Mouse (Mus musculus): ENCODE measurements around the gene Atp4b. TPM values are rescaled to one million over a fixed set of nuclear protein-coding genes. Genes with fewer than 3 reads are reported as not detected.
A peak's percentile ranks its signal among the peaks of the same experiment; 100 is the strongest.

Gene Atp4b
- total and polyA plus RNA-seq, 2 experiments from 2014 or later = not detected

DNA sequence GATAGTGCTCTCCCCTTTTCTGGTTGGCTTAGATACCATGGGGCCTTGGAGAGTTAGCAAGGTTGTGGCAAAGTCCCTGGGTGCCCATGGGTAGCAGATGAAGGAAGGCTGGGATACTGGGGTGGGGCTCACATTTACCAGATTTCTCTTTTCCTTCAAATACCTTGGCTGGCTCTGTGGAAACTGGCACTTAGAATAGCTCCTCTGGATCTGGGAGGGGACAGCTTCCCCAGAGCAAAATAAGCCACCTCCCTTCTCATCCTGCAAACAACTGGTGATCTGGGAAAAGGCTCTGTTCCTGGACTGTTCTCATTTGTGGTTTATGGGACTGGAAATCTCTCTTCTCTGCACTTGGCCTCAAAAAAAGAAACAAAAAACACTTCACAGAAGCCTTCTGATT lies 34.2 kb upstream of the Atp4b start:
- H3K4me2 ChIP-seq (ENCODE audit: low read depth, low read length, poor library complexity, severe bottlenecking) = no peak overlapping the region
- no peaks in the 10 kb centered on the region for H3K9me3 ChIP-seq (ENCODE audit: low read length)
- DNase-seq (ENCODE audit: low spot score) (no peak), ATAC-seq (ENCODE audit: low FRiP score) (no peak)
- H3K9ac ChIP-seq (replicated peaks; ENCODE audit: low read length, poor library complexity, severe bottlenecking) = 0 out of 2 replicates have a peak overlapping the region, but pooled peaks have one; percentile 8
- H3K27ac ChIP-seq (ENCODE audit: low read depth, low read length) = no peak overlapping the region
- H3K4me3 ChIP-seq (ENCODE audit: low read depth, low read length) = no peak overlapping the region
- no peaks in the 10 kb centered on the region for H3K36me3 ChIP-seq (ENCODE audit: insufficient read depth, low read length)
- no peaks in the 10 kb centered on the region for H3K4me1 ChIP-seq (ENCODE audit: insufficient read depth, low read length)
- TF ChIP-seq CTCF (IDR thresholded peaks at IDR 0.05) = no peak
- H3K27me3 ChIP-seq (ENCODE audit: insufficient read depth, low read length) = peaks cover 15% of the 10 kb centered on the region

DNA sequence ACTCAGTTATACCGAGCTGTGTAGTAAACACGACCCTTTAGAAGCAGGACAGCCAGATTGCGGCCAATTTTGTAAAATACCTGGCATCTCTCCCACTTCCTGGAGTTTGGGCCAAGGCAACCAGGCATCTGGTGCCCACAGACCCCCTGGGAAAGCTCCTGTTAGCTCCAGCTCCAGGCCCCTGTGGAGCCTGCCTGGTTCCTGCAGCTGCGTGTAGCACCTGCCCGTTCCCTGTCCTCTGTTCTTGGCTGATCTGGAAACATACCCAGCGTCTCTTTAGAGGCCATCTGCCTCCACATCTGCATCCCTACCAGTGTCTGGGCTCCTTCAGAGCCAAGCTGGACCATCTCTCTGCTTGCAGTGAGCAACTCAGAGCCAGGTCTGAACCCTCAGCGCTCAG lies 33.8 kb upstream of the Atp4b start:
- no peak overlapping the region for H3K4me2 ChIP-seq (ENCODE audit: low read depth, low read length, poor library complexity, severe bottlenecking)
- no peaks in the 10 kb centered on the region for H3K4me1 ChIP-seq (ENCODE audit: insufficient read depth, low read length)
- DNase-seq (ENCODE audit: low spot score) (peak; percentile 63), ATAC-seq (ENCODE audit: low FRiP score) (no peak)
- H3K9me3 ChIP-seq (ENCODE audit: low read length) = no peaks in the 10 kb centered on the region
- no peak overlapping the region for H3K4me3 ChIP-seq (ENCODE audit: low read depth, low read length)
- H3K27ac ChIP-seq (ENCODE audit: low read depth, low read length) = no peak overlapping the region
- no peaks in the 10 kb centered on the region for H3K36me3 ChIP-seq (ENCODE audit: insufficient read depth, low read length)
- TF ChIP-seq CTCF (IDR thresholded peaks at IDR 0.05) = no peak
- 0 out of 2 replicates have a peak overlapping the region, but pooled peaks have one; percentile 8 for H3K9ac ChIP-seq (replicated peaks; ENCODE audit: low read length, poor library complexity, severe bottlenecking)
- 72% methylated on average over 7 of the region's 7 CpGs for WGBS
- peaks cover 10% of the 10 kb centered on the region for H3K27me3 ChIP-seq (ENCODE audit: insufficient read depth, low read length)

DNA sequence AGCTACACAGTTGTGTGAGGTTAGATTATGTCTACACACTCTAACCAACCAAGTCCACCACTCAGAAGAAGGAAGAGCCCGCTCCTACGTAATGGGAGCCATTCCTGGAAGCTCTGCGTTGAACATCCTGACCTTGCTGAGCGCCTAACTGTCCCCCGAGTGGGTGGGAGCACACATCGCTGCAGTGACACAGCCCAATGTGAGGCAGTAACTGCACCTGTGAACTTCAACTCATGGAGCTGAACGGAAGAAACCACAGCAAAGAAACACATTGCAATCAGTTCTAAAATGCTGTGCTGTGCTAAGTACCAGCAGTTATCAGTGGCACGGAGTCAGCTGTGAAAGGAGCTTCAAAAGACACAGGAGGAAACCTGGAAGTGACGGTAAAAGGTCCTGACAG lies 31.5 kb upstream of the Atp4b start:
- Histone ChIP-seq H3K4me2 (ENCODE audit: low read depth, low read length, poor library complexity, severe bottlenecking) (no peak overlapping the region), H3K9me3 (ENCODE audit: low read length) (no peaks in the 10 kb centered on the region), H3K36me3 (ENCODE audit: insufficient read depth, low read length) (no peaks in the 10 kb centered on the region), H3K4me3 (ENCODE audit: low read depth, low read length) (no peak overlapping the region), H3K9ac (replicated peaks; ENCODE audit: low read length, poor library complexity, severe bottlenecking) (no peak overlapping the region), H3K4me1 (ENCODE audit: insufficient read depth, low read length) (no peaks in the 10 kb centered on the region), H3K27me3 (ENCODE audit: insufficient read depth, low read length) (no peaks in the 10 kb centered on the region), H3K27ac (ENCODE audit: low read depth, low read length) (no peak overlapping the region)
- TF ChIP-seq CTCF (IDR thresholded peaks at IDR 0.05) = no peak
- ATAC-seq (ENCODE audit: low FRiP score) = no peak
- DNase-seq (ENCODE audit: low spot score) = no peak
- WGBS = 88% methylated on average over 9 of the region's 9 CpGs

GRCm38 (mm10) chr8:13427351-13427750 lies 30.7 kb upstream of the Atp4b start:
- no peaks in the 10 kb centered on the region for H3K27me3 ChIP-seq (ENCODE audit: insufficient read depth, low read length)
- no peaks in the 10 kb centered on the region for H3K4me1 ChIP-seq (ENCODE audit: insufficient read depth, low read length)
- WGBS = 81% methylated on average over 6 of the region's 6 CpGs
- H3K36me3 ChIP-seq (ENCODE audit: insufficient read depth, low read length) = no peaks in the 10 kb centered on the region
- H3K27ac ChIP-seq (ENCODE audit: low read depth, low read length) = no peak overlapping the region
- no peaks in the 10 kb centered on the region for H3K9me3 ChIP-seq (ENCODE audit: low read length)
- no peak overlapping the region for H3K4me3 ChIP-seq (ENCODE audit: low read depth, low read length)
- ATAC-seq (ENCODE audit: low FRiP score) (no peak), DNase-seq (ENCODE audit: low spot score) (no peak)
- no peak for TF ChIP-seq CTCF (IDR thresholded peaks at IDR 0.05)
- H3K9ac ChIP-seq (replicated peaks; ENCODE audit: low read length, poor library complexity, severe bottlenecking) = no peak overlapping the region
- H3K4me2 ChIP-seq (ENCODE audit: low read depth, low read length, poor library complexity, severe bottlenecking) = no peak overlapping the region

- Histone ChIP-seq H3K4me3 (ENCODE audit: low read depth, low read length) (no peak overlapping the region), H3K9me3 (ENCODE audit: low read length) (no peaks in the 10 kb centered on the region), H3K27me3 (ENCODE audit: insufficient read depth, low read length) (no peaks in the 10 kb centered on the region), H3K4me1 (ENCODE audit: insufficient read depth, low read length) (no peaks in the 10 kb centered on the region), H3K9ac (replicated peaks; ENCODE audit: low read length, poor library complexity, severe bottlenecking) (no peak overlapping the region), H3K36me3 (ENCODE audit: insufficient read depth, low read length) (no peaks in the 10 kb centered on the region), H3K27ac (ENCODE audit: low read depth, low read length) (no peak overlapping the region), H3K4me2 (ENCODE audit: low read depth, low read length, poor library complexity, severe bottlenecking) (no peak overlapping the region)
- TF ChIP-seq CTCF (IDR thresholded peaks at IDR 0.05) = no peak
- DNase-seq (ENCODE audit: low spot score) (no peak), ATAC-seq (ENCODE audit: low FRiP score) (no peak)
- WGBS = 92% methylated on average over 6 of the region's 6 CpGs
Measured at GRCm38 (mm10) chr8:13420970-13421369, 24.3 kb upstream of the Atp4b start.

GRCm38 (mm10) chr8:13419111-13419639 lies 22.6 kb upstream of the Atp4b start:
- ATAC-seq (ENCODE audit: low FRiP score) = no peak
- Histone ChIP-seq H3K27ac (ENCODE audit: low read depth, low read length) (no peak overlapping the region), H3K9me3 (ENCODE audit: low read length) (no peaks in the 10 kb centered on the region), H3K4me3 (ENCODE audit: low read depth, low read length) (no peak overlapping the region), H3K27me3 (ENCODE audit: insufficient read depth, low read length) (no peaks in the 10 kb centered on the region), H3K9ac (replicated peaks; ENCODE audit: low read length, poor library complexity, severe bottlenecking) (no peak overlapping the region), H3K4me1 (ENCODE audit: insufficient read depth, low read length) (no peaks in the 10 kb centered on the region), H3K36me3 (ENCODE audit: insufficient read depth, low read length) (no peaks in the 10 kb centered on the region), H3K4me2 (ENCODE audit: low read depth, low read length, poor library complexity, severe bottlenecking) (no peak overlapping the region)
- no peak for DNase-seq (ENCODE audit: low spot score)
- TF ChIP-seq CTCF (IDR thresholded peaks at IDR 0.05) = no peak
- WGBS = 72% methylated on average over 2 of the region's 2 CpGs

Measured in midbrain, postnatal 0 days (tissue).